Mouse (Mus musculus) heart, embryonic 13.5 days (tissue): ENCODE measurements around the gene Klk1b4. TPM values are rescaled to one million over a fixed set of nuclear protein-coding genes. Genes with fewer than 3 reads are reported as not detected.
"Not testable (repeated sequence)": the region's sequence is repeated elsewhere in the genome, so short reads cannot be mapped to it uniquely, and the experiment has no call there.

ENCODE experiments used
- ATAC-seq: fragments of 200-750 bp; cut with Nextera tagmentation; 2 replicates; pipeline ENCODE4 v1.8.0; 2017; ENCODE audit warnings: moderate TSS enrichment; ENCODE audit not compliant: insufficient number of reproducible peaks, low FRiP score, low TSS enrichment; ENCODE audit errors: extremely low read depth
- H3K27ac ChIP-seq: fragments of 300-500 bp; sonication (generic); replicated peaks from 2 replicates; pipeline ENCODE4 v1.5.1; 2015; ENCODE audit warnings: moderate library complexity, mild to moderate bottlenecking, inconsistent platforms
- H3K27me3 ChIP-seq: fragments of 300-500 bp; sonication (generic); replicated peaks from 2 replicates; pipeline ENCODE4 v1.6.1; 2015; ENCODE audit warnings: mild to moderate bottlenecking, inconsistent platforms
- H3K36me3 ChIP-seq: fragments of 300-500 bp; sonication (generic); 2 replicates; pipeline ENCODE4 v1.6.1; 2015; ENCODE audit warnings: mild to moderate bottlenecking, inconsistent platforms
- H3K4me1 ChIP-seq: fragments of 300-500 bp; sonication (generic); 2 replicates; pipeline ENCODE4 v1.6.1; 2015; ENCODE audit warnings: inconsistent platforms
- H3K4me2 ChIP-seq: fragments of 300-500 bp; sonication (generic); 2 replicates; pipeline ENCODE4 v1.6.1; 2015; ENCODE audit warnings: inconsistent platforms, mild to moderate bottlenecking, moderate library complexity
- H3K4me3 ChIP-seq: fragments of 300-500 bp; sonication (generic); 2 replicates; pipeline ENCODE4 v1.5.1; 2015; ENCODE audit warnings: moderate library complexity, mild to moderate bottlenecking, inconsistent platforms
- H3K9ac ChIP-seq: fragments of 300-500 bp; sonication (generic); 2 replicates; pipeline ENCODE4 v1.6.1; 2015; ENCODE audit warnings: inconsistent platforms, mild to moderate bottlenecking, moderate library complexity
- H3K9me3 ChIP-seq: fragments of 300-500 bp; sonication (generic); 2 replicates; pipeline ENCODE4 v1.6.1; 2016; ENCODE audit warnings: inconsistent platforms
- whole genome bisulfite sequencing: fragments of 180-500 bp; shearing (Covaris S2); methylation state at CpG from one replicate; pipeline ENCODE4 v1.1.7; 2015; ENCODE audit warnings: mixed read lengths; 5-methylcytosine and 5-hydroxymethylcytosine counted together
- polyA plus RNA-seq: library from polyadenylated mRNA; unstranded; fragments of >200 nt; fragmentation: Nextera tagmentation; extraction: Ambion mirVana; gene quantifications from 2 replicates; pipeline ENCODE4 v1.2.1, GENCODE M21; 2015

The Klk1b4 gene
- polyA plus RNA-seq, 1 experiment from 2014 or later = not detected

GRCm38 (mm10) chr7:44239913-44240312 lies 32.7 kb downstream of the Klk1b4 start:
- WGBS = 51% methylated on average over 2 of the region's 2 CpGs
- no peak overlapping the region for H3K4me2 ChIP-seq
- H3K9ac ChIP-seq = no peak overlapping the region
- no peak for ATAC-seq
- H3K27ac ChIP-seq = no peak overlapping the region
- H3K4me3 ChIP-seq = no peak overlapping the region
- no peaks in the 10 kb centered on the region for H3K36me3 ChIP-seq
- H3K4me1 ChIP-seq = no peaks in the 10 kb centered on the region
- no peaks in the 10 kb centered on the region for H3K9me3 ChIP-seq
- H3K27me3 ChIP-seq = no peaks in the 10 kb centered on the region

- no peak overlapping the region for H3K4me2 ChIP-seq
- no peaks in the 10 kb centered on the region for H3K27me3 ChIP-seq
- ATAC-seq = no peak
- no peak overlapping the region for H3K27ac ChIP-seq
- 22% methylated on average over 1 of the region's 1 CpGs for WGBS
- no peak overlapping the region for H3K9ac ChIP-seq
- no peaks in the 10 kb centered on the region for H3K9me3 ChIP-seq
- H3K4me3 ChIP-seq = no peak overlapping the region
- peaks cover 5% of the 10 kb centered on the region for H3K4me1 ChIP-seq
- no peaks in the 10 kb centered on the region for H3K36me3 ChIP-seq
Observed at GRCm38 (mm10) chr7:44240712-44241111, 33.5 kb downstream of the Klk1b4 start.

- Histone ChIP-seq H3K4me1 (peaks cover 5% of the 10 kb centered on the region), H3K27me3 (no peaks in the 10 kb centered on the region), H3K4me2 (no peak overlapping the region), H3K9ac (no peak overlapping the region), H3K27ac (no peak overlapping the region), H3K4me3 (no peak overlapping the region), H3K36me3 (no peaks in the 10 kb centered on the region), H3K9me3 (no peaks in the 10 kb centered on the region)
- ATAC-seq = no peak
- 67% methylated on average over 2 of the region's 2 CpGs for WGBS
Observed at GRCm38 (mm10) chr7:44241163-44241562, 33.9 kb downstream of the Klk1b4 start.

GRCm38 (mm10) chr7:44244080-44244479 lies 36.8 kb downstream of the Klk1b4 start:
- ATAC-seq = no peak
- Histone ChIP-seq H3K27ac (no peak overlapping the region), H3K4me3 (no peak overlapping the region), H3K4me2 (no peak overlapping the region), H3K27me3 (no peaks in the 10 kb centered on the region), H3K9me3 (no peaks in the 10 kb centered on the region), H3K9ac (no peak overlapping the region), H3K4me1 (peaks cover 19% of the 10 kb centered on the region), H3K36me3 (peaks cover 15% of the 10 kb centered on the region)
- WGBS = 44% methylated on average over 1 of the region's 1 CpGs

DNA sequence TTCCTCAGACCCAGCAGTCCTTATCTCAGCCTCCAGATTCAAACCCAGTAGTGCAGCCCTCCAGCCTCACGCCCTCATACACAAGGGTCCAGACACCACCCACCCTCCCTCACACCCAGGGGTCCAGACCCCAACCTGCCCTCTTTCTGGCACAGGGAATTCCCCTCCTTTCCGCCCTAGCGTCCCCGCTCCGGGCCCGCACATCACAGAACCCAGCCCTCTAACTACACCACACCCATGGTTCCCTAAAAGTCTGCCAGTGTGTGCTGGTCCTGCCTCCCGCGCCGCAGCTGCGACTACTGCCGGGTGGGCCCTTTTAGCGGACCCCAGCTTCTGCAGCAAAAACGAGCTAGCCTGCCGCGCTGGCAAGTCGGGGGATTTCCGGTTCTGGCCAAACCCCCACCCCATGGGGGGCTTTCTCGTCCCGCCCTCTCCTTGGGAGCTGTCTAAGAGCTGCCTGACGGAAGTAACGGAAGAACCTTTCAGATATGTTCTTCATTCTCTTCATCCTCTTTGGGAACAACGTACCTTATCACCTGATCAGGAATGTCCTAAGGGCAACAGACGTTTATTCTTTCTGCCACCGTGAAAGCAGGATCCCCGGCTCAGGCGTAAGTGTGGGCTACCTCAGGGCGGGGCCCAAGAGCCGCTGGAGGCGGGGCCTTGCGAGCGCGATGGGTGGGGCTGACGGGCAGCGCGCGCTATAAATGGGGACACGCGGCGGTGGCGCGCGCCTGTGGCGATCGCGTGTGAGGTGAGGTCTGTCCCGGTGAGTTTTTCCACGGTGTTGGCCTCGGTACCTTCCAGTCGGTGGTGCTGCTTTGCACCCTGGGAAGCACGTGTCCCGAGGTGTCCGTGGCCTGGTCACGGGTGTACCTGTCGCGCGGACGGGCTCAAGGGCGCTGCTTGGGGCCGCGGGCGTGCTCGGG lies 39.1 kb downstream of the Klk1b4 start, which contains the start of the genes 1700028J19Rik and 2410002F23Rik:
1700028J19Rik (minus strand) TSS at position 641 of the 929 bp plus-strand sequence.
2410002F23Rik (plus strand) TSS at position 668 of the 929 bp plus-strand sequence.
- Histone ChIP-seq H3K4me3 (peak within 1 kb of the TSS; percentile 95), H3K4me1 (peaks cover 24% of the 10 kb centered on the region), H3K9ac (peak within 1 kb of the TSS; percentile 96), H3K27ac (peak within 1 kb of the TSS; percentile 91), H3K4me2 (peak within 1 kb of the TSS; percentile 94), H3K9me3 (no peaks in the 10 kb centered on the region), H3K36me3 (peaks cover 37% of the 10 kb centered on the region), H3K27me3 (no peaks in the 10 kb centered on the region)
- WGBS = under 1% methylated on average over 62 of the region's 62 CpGs
- ATAC-seq = peak; percentile 74

GRCm38 (mm10) chr7:44246984-44247470 lies 39.8 kb downstream of the Klk1b4 start:
- Histone ChIP-seq H3K27me3 (no peaks in the 10 kb centered on the region), H3K9ac (peak overlapping the region; percentile 96), H3K4me1 (peaks cover 24% of the 10 kb centered on the region), H3K4me2 (peak overlapping the region; percentile 94), H3K36me3 (peaks cover 42% of the 10 kb centered on the region), H3K9me3 (no peaks in the 10 kb centered on the region), H3K4me3 (peak overlapping the region; percentile 95), H3K27ac (peak overlapping the region; percentile 91)
- ATAC-seq = no peak
- WGBS = under 1% methylated on average over 23 of the region's 23 CpGs

DNA sequence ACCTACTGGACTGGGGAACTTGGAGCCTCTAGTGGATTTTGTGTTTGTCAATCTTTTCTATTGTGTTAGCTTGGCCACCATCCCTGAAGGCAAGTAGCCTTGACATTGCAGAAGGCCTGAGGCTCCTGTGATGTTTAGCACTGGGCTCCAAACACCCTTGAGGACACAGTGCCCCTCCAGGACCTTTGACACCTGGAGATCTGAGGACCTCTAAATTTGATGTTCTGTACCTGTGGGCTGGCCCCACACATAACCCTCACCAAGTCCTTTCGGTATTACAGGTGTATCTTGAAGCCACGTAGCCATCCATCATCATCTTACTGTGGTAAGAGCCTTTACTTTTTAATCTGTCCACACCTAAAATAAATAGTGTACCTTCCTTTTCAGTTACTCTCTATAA lies 40.7 kb downstream of the Klk1b4 start:
- no peak for ATAC-seq
- H3K4me3 ChIP-seq = peak overlapping the region; percentile 95
- no peak overlapping the region for H3K27ac ChIP-seq
- H3K4me2 ChIP-seq = peak overlapping the region; percentile 94
- no peaks in the 10 kb centered on the region for H3K9me3 ChIP-seq
- H3K27me3 ChIP-seq = no peaks in the 10 kb centered on the region
- peaks cover 52% of the 10 kb centered on the region for H3K36me3 ChIP-seq
- 90% methylated on average over 2 of the region's 2 CpGs for WGBS
- peak overlapping the region; percentile 96 for H3K9ac ChIP-seq
- H3K4me1 ChIP-seq = peaks cover 26% of the 10 kb centered on the region

DNA sequence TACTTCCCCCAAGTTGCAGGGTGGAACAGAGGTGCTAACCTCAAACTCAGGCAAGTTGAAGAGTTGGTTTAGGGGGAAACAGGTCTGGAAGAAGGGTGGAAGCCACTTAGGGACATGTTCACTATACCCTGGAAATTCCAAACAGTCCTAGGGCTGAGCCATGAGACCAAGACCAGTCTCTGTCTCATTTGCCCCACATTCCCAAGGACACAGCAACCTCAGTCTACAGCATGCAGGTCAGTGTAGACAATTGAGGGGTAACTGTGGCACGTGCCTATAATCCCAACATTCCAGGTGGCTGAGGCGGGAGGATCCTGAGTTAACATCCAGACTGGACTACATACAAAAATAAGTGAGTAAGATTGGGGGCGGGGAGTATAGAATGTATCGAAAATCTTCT lies 42.0 kb downstream of the Klk1b4 start:
- H3K36me3 ChIP-seq = peaks cover 62% of the 10 kb centered on the region
- H3K4me2 ChIP-seq = no peak overlapping the region
- no peak overlapping the region for H3K27ac ChIP-seq
- H3K4me3 ChIP-seq = no peak overlapping the region
- no peaks in the 10 kb centered on the region for H3K9me3 ChIP-seq
- no peak overlapping the region for H3K9ac ChIP-seq
- ATAC-seq = no peak
- no peaks in the 10 kb centered on the region for H3K27me3 ChIP-seq
- 89% methylated on average over 4 of the region's 4 CpGs for WGBS
- H3K4me1 ChIP-seq = peaks cover 26% of the 10 kb centered on the region

GRCm38 (mm10) chr7:44250732-44251275 lies 43.6 kb downstream of the Klk1b4 start:
- H3K4me2 ChIP-seq, ATAC-seq, H3K9me3 ChIP-seq, H3K4me3 ChIP-seq, H3K27ac ChIP-seq, H3K27me3 ChIP-seq: not testable (repeated sequence)
- Histone ChIP-seq H3K9ac (peak overlapping the region; percentile 10; the same call in 1 of the 2 replicates), H3K4me1 (peaks cover 30% of the 10 kb centered on the region), H3K36me3 (peaks cover 62% of the 10 kb centered on the region)
- 90% methylated on average over 17 of the region's 17 CpGs for WGBS

DNA sequence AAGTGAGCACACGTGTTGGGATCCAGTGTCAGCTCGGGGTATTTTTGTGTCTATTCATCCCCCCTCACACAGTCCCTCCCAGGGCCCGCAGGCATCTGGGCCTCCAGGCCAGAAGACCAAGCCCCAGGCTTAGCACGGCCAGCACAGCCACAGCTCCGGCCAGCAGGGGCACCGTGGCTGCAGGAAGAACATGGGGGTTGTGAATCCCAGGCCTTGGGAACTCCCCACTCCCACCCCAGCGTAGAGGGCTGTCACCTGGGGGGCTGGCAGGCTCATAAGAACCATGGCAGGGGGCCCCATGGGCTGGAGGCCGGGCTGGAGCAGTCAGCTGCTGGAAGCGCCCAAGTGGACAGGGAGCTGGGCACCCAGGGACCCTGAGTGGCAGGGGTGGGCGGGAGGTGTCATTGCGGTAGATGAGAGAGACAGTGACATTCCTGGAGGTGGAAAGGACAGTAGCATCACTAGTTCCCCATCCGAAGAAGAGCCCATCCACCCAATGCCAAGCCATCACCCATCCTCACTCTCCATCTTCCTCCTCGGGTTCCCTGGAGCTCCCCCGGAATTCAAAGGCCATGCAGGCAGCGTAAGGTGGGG lies 45.9 kb downstream of the Klk1b4 start:
- H3K27me3 ChIP-seq = no peaks in the 10 kb centered on the region
- no peak overlapping the region for H3K4me3 ChIP-seq
- no peak for ATAC-seq
- H3K36me3 ChIP-seq = peaks cover 60% of the 10 kb centered on the region
- no peak overlapping the region for H3K9ac ChIP-seq
- 65% methylated on average over 15 of the region's 15 CpGs for WGBS
- H3K9me3 ChIP-seq = no peaks in the 10 kb centered on the region
- no peak overlapping the region for H3K4me2 ChIP-seq
- H3K4me1 ChIP-seq = peaks cover 21% of the 10 kb centered on the region
- H3K27ac ChIP-seq = no peak overlapping the region

GRCm38 (mm10) chr7:44254930-44255329 lies 47.7 kb downstream of the Klk1b4 start:
- 55% methylated on average over 6 of the region's 6 CpGs for WGBS
- no peak for ATAC-seq
- H3K4me2 ChIP-seq = no peak overlapping the region

More at GRCm38 (mm10) chr7:44254930-44255329, 47.7 kb downstream of the Klk1b4 start:
- no peaks in the 10 kb centered on the region for H3K9me3 ChIP-seq
- H3K36me3 ChIP-seq = peaks cover 42% of the 10 kb centered on the region
- no peak overlapping the region for H3K27ac ChIP-seq
- no peaks in the 10 kb centered on the region for H3K27me3 ChIP-seq
- no peak overlapping the region for H3K9ac ChIP-seq
- peaks cover 13% of the 10 kb centered on the region for H3K4me1 ChIP-seq
- H3K4me3 ChIP-seq = no peak overlapping the region
